Mouse (Mus musculus) MEL (cell line): ENCODE results near the gene Nccrp1. TPM values are rescaled to one million over a fixed set of nuclear protein-coding genes. Genes with fewer than 3 reads are reported as not detected.
"Not testable (repeated sequence)": the region's sequence is repeated elsewhere in the genome, so short reads cannot be mapped to it uniquely, and the experiment has no call there.

Experiments
- DNase-seq: peaks from one replicate; pipeline ENCODE4 v3.0.0; 2011; ENCODE audit warnings: low read depth, low spot score
- H3K27ac ChIP-seq: 2 replicates; pipeline ENCODE4 v1.5.1; 2012; ENCODE audit warnings: low read depth, mild to moderate bottlenecking, control low read depth, low read length, moderate library complexity; ENCODE audit not compliant: control insufficient read depth
- H3K27me3 ChIP-seq, 2 experiments: fragments of 150-350 bp in 1 of 2; sonication (generic) in 1 of 2; 2 replicates each; pipeline ENCODE4 v1.6.1; 2012; ENCODE audit warnings: low read length in 2 of 2, mild to moderate bottlenecking in 2 of 2, improper control_type of control experiment in 1 of 2, moderate library complexity in 1 of 2; ENCODE audit not compliant: insufficient read depth in 2 of 2, control insufficient read depth in 1 of 2
- H3K36me3 ChIP-seq, 2 experiments: 2 replicates each; pipeline ENCODE4 v1.6.1; 2012 to 2014; ENCODE audit warnings: low read length in 2 of 2, improper control_type of control experiment in 1 of 2, inconsistent platforms in 1 of 2, mild to moderate bottlenecking in 1 of 2; ENCODE audit not compliant: insufficient read depth in 2 of 2, control insufficient read depth in 1 of 2
- H3K4me1 ChIP-seq, 2 experiments: fragments of 150-350 bp in 1 of 2; sonication (generic) in 1 of 2; 2 replicates each; pipeline ENCODE4 v1.6.1; 2012; ENCODE audit warnings: low read length in 2 of 2, improper control_type of control experiment in 1 of 2, mild to moderate bottlenecking in 1 of 2; ENCODE audit not compliant: insufficient read depth in 2 of 2, control insufficient read depth in 1 of 2
- H3K4me3 ChIP-seq, 2 experiments: fragments of 150-350 bp in 1 of 2; sonication (generic) in 1 of 2; 2 replicates each; pipeline ENCODE4 v1.5.1; 2012; ENCODE audit warnings: low read depth in 2 of 2, low read length in 2 of 2, mild to moderate bottlenecking in 2 of 2, moderate library complexity in 2 of 2, control low read depth in 1 of 2, improper control_type of control experiment in 1 of 2; ENCODE audit not compliant: control insufficient read depth in 1 of 2, insufficient read depth in 1 of 2
- H3K79me2 ChIP-seq: 2 replicates; pipeline ENCODE4 v1.6.1; 2012; ENCODE audit warnings: mild to moderate bottlenecking, low read length, moderate library complexity; ENCODE audit not compliant: control insufficient read depth, poor library complexity, insufficient read depth
- H3K9ac ChIP-seq: 2 replicates; pipeline ENCODE4 v1.6.1; 2012; ENCODE audit warnings: low read depth, mild to moderate bottlenecking, control low read depth, low read length, moderate library complexity; ENCODE audit not compliant: control insufficient read depth, poor library complexity, severe bottlenecking
- H3K9me3 ChIP-seq: fragments of 150-350 bp; sonication (generic); replicated peaks from 2 replicates; pipeline ENCODE4 v1.6.1; 2012; ENCODE audit warnings: mild to moderate bottlenecking, low read length, improper control_type of control experiment, moderate library complexity; ENCODE audit not compliant: insufficient read depth
- BHLHE40 ChIP-seq: IDR thresholded peaks from 2 replicates; pipeline ENCODE4 v1.6.1; 2012; ENCODE audit warnings: low read depth, mild to moderate bottlenecking, inconsistent platforms, low read length, improper control_type of control experiment, borderline replicate concordance
- ELF1 ChIP-seq: IDR thresholded peaks from 2 replicates; pipeline ENCODE4 v1.6.1; 2014; ENCODE audit warnings: low read depth, mild to moderate bottlenecking, inconsistent platforms, low read length, improper control_type of control experiment, moderate library complexity
- ETS1 ChIP-seq: IDR thresholded peaks from 2 replicates; pipeline ENCODE4 v1.6.1; 2012; ENCODE audit warnings: low read depth, mild to moderate bottlenecking, inconsistent platforms, low read length, improper control_type of control experiment, moderate library complexity
- GABPA ChIP-seq: IDR thresholded peaks from 2 replicates; pipeline ENCODE4 v1.6.1; 2012; ENCODE audit warnings: low read depth, mild to moderate bottlenecking, inconsistent platforms, low read length, improper control_type of control experiment, moderate library complexity
- JUND ChIP-seq: IDR thresholded peaks from 2 replicates; pipeline ENCODE4 v1.6.1; 2011; ENCODE audit warnings: low read depth, mild to moderate bottlenecking, improper control_type of control experiment, low read length
- MAX ChIP-seq: IDR thresholded peaks from 2 replicates; pipeline ENCODE4 v1.6.1; 2011; ENCODE audit warnings: low read length, improper control_type of control experiment
- MEF2A ChIP-seq: IDR thresholded peaks from 2 replicates; pipeline ENCODE4 v1.6.1; 2014; ENCODE audit warnings: low read depth, mild to moderate bottlenecking, inconsistent platforms, low read length, improper control_type of control experiment; ENCODE audit not compliant: poor library complexity, insufficient replicate concordance, severe bottlenecking; ENCODE audit errors: extremely low read depth
- MXI1 ChIP-seq: IDR thresholded peaks from 2 replicates; pipeline ENCODE4 v1.6.1; 2011; ENCODE audit warnings: mild to moderate bottlenecking, low read depth, low read length, improper control_type of control experiment
- MYB ChIP-seq: IDR thresholded peaks from 2 replicates; pipeline ENCODE4 v1.6.1; 2011; ENCODE audit warnings: mild to moderate bottlenecking, low read depth, low read length, improper control_type of control experiment
- NRF1 ChIP-seq: IDR thresholded peaks from 2 replicates; pipeline ENCODE4 v1.6.1; 2014; ENCODE audit warnings: low read depth, mild to moderate bottlenecking, inconsistent platforms, low read length, improper control_type of control experiment, moderate library complexity; ENCODE audit not compliant: poor library complexity, insufficient read depth, severe bottlenecking
- POLR2AphosphoS2 ChIP-seq: IDR thresholded peaks from 2 replicates; pipeline ENCODE4 v1.6.1; 2011; ENCODE audit warnings: low read length, improper control_type of control experiment
- RAD21 ChIP-seq: IDR thresholded peaks from 2 replicates; pipeline ENCODE4 v1.6.1; 2011; ENCODE audit warnings: mild to moderate bottlenecking, low read depth, low read length, improper control_type of control experiment
- RCOR1 ChIP-seq: IDR thresholded peaks from 2 replicates; pipeline ENCODE4 v1.6.1; 2012; ENCODE audit warnings: low read depth, mild to moderate bottlenecking, inconsistent platforms, low read length, improper control_type of control experiment
- SIN3A ChIP-seq: IDR thresholded peaks from 2 replicates; pipeline ENCODE4 v1.6.1; 2012; ENCODE audit warnings: low read length, improper control_type of control experiment, inconsistent platforms
- TCF12 ChIP-seq: IDR thresholded peaks from 2 replicates; pipeline ENCODE4 v1.6.1; 2014; ENCODE audit warnings: low read depth, mild to moderate bottlenecking, inconsistent platforms, low read length, improper control_type of control experiment, moderate library complexity
- USF1 ChIP-seq: IDR thresholded peaks from 2 replicates; pipeline ENCODE4 v1.6.1; 2014; ENCODE audit warnings: low read depth, mild to moderate bottlenecking, inconsistent platforms, low read length, improper control_type of control experiment, moderate library complexity
- ZMIZ1 ChIP-seq: IDR thresholded peaks from 2 replicates; pipeline ENCODE4 v1.6.1; 2012; ENCODE audit warnings: low read depth, mild to moderate bottlenecking, inconsistent platforms, low read length, improper control_type of control experiment, moderate library complexity
- ZNF384 ChIP-seq: IDR thresholded peaks from 2 replicates; pipeline ENCODE4 v1.6.1; 2012; ENCODE audit warnings: low read depth, mild to moderate bottlenecking, inconsistent platforms, low read length, improper control_type of control experiment
- polyA plus RNA-seq, 2 experiments: library from polyadenylated mRNA; stranded (reverse) in 1 of 2; unstranded in 1 of 2; fragments of >175 nt in 1 of 2; fragments of >200 nt in 1 of 2; gene quantifications; 2 replicates each; pipeline versions ENCODE4 v1.2.1 to v1.2.4; 2012; ENCODE audit warnings: low replicate concordance in 2 of 2, low read depth in 1 of 2; ENCODE audit not compliant: insufficient read length in 2 of 2, insufficient read depth in 1 of 2, missing spikeins in 1 of 2
- total RNA-seq: library from RNA; depleted of rRNA; stranded (reverse); fragments of 300-350 nt; gene quantifications from 2 replicates; pipeline ENCODE4 v1.2.3, GENCODE M21; 2012

Nccrp1 gene
- total and polyA plus RNA-seq, 3 experiments = not detected

DNA sequence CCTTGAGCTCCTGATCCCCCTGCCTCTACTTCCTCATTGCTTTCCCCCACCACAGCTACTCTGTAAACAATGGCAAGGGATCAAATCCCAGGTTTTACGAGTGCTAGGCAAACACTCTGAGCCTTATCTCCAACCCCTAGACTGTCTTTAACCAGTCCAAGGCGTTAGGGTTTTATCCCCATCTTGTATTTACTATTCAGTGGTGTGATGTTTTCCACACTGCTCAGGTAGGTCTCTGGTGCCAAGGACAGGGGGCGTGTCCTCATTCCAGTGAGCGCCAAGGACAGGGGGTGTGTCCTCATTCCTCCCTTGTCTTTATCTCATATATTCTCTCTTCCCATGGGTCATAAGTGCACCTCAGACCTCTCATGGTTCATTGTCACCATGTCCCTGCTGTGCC, 6.5 kb downstream of the Nccrp1 start, which contains the start of gene Sycn:
Gene Sycn, plus strand, starts transcription at position 360 of the 400 bp plus-strand sequence.
- TF ChIP-seq NRF1 (no peak), RCOR1 (no peak), POLR2AphosphoS2 (no peak)
- no peaks in the 10 kb centered on the region for H3K9me3 ChIP-seq
- no peak for DNase-seq
- H3K4me3 ChIP-seq = no peak within 1 kb of the TSS
- no peaks in the 10 kb centered on the region for H3K36me3 ChIP-seq
- H3K4me1 ChIP-seq = no peaks in the 10 kb centered on the region
- no peaks in the 10 kb centered on the region for H3K79me2 ChIP-seq
- H3K27ac ChIP-seq = no peak within 1 kb of the TSS
- no peaks in the 10 kb centered on the region for H3K27me3 ChIP-seq
- no peak within 1 kb of the TSS for H3K9ac ChIP-seq

DNA sequence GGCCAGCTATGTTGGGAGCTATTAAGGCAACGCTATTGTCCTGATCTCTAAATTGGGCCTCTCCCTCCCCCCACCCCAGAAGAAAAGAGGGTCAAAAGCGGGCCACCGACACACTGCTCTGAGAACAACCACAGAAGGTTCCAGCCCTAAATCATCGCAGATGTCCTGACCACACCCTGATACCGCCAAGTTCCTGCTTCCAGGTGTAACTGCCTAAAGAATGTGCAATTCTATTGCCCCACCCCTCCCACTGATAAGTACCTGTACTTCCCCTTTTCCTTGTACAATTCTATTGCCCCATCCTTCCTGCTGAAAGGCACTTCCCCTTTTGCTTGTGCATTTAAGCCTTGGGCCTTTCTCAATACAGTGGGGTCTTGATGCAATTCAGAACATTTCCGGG, 8.2 kb downstream of the Nccrp1 start:
- not testable (repeated sequence) for H3K4me1 ChIP-seq, H3K36me3 ChIP-seq, H3K27me3 ChIP-seq, H3K9ac ChIP-seq, H3K27ac ChIP-seq, H3K9me3 ChIP-seq, H3K4me3 ChIP-seq, H3K79me2 ChIP-seq
- DNase-seq = peak; percentile 54

DNA sequence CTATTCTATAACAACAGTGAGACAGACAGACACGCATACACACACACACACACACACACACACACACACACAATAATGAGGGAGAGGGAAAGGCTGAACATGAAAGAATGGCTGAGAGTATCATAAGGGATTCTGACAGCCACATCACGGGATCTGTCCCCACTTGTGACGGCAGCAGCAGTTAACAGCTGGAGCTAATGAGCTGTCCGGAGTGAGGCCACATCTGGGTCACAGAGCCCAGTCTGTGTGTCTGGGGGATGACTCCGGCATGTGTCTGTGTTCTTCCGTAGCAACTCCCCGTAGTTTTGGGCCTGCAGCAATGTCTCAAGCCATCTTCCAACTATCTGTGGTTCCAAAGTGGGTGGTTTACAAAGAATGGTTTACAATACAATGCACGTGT, 15.0 kb downstream of the Nccrp1 start:
- H3K4me1 ChIP-seq = 0 out of 4 replicates have a peak, but pooled peaks cover 0 to 5% of the 10 kb centered on the region in 2 experiments
- H3K36me3 ChIP-seq = no peaks in the 10 kb centered on the region
- TF ChIP-seq MEF2A (no peak), TCF12 (no peak), MYB (no peak), RAD21 (no peak), RCOR1 (no peak), ZMIZ1 (no peak), SIN3A (no peak), GABPA (no peak), USF1 (no peak), MXI1 (no peak), JUND (no peak), ETS1 (no peak), ZNF384 (no peak), BHLHE40 (no peak), MAX (no peak), ELF1 (no peak)
- TF ChIP-seq, all 39 proteins: peak for 0
- H3K27ac ChIP-seq = no peak overlapping the region
- H3K27me3 ChIP-seq = no peaks in the 10 kb centered on the region; a peak in 1 of 4 replicates
- H3K79me2 ChIP-seq = no peaks in the 10 kb centered on the region
- H3K9ac ChIP-seq = no peak overlapping the region
- no peak overlapping the region for H3K4me3 ChIP-seq
- H3K9me3 ChIP-seq = no peaks in the 10 kb centered on the region
- DNase-seq = no peak
